Mouse (Mus musculus) small intestine, adult 2 months (tissue): ENCODE measurements around the gene Fcho2.

Experiments used
- CTCF ChIP-seq: fragments of 200-500 bp; IDR thresholded peaks from 2 replicates; pipeline ENCODE4 v1.5.1; 2012; ENCODE audit warnings: low read depth, mild to moderate bottlenecking, control low read depth, inconsistent platforms, low read length, moderate library complexity, mixed read lengths; ENCODE audit not compliant: insufficient replicate concordance, insufficient read length; ENCODE audit errors: extremely low read depth
- POLR2A ChIP-seq: fragments of 200-500 bp; IDR thresholded peaks from 2 replicates; pipeline ENCODE4 v1.6.1; 2012; ENCODE audit warnings: low read depth, mild to moderate bottlenecking, control low read depth, inconsistent platforms, low read length, moderate library complexity

GRCm38 (mm10) chr13:98818205-98818604 is 3.0 kb upstream of the Fcho2 start:
- TF ChIP-seq CTCF, result no peak
- no peak for TF ChIP-seq POLR2A
